Mouse (Mus musculus): ENCODE results near the gene Ace3.

Gene Ace3

GRCm38 (mm10) chr11:105994375-105994774 lies at the start of gene Ace3:
Ace3 (plus strand) TSS chr11:105994675.
- DNase-seq (ENCODE audit: low spot score in 2 of 2) = no peak

GRCm38 (mm10) chr11:105944770-105945672 lies 49.5 kb upstream of the Ace3 start:
- no peak for DNase-seq (ENCODE audit: low spot score in 2 of 2)

- no peak for DNase-seq (ENCODE audit: low spot score in 2 of 2)
Measured at GRCm38 (mm10) chr11:105946694-105947154, 47.8 kb upstream of the Ace3 start.

- no peak for DNase-seq (ENCODE audit: low spot score in 2 of 2)
Measured at GRCm38 (mm10) chr11:105948255-105948654, 46.2 kb upstream of the Ace3 start.

GRCm38 (mm10) chr11:105950519-105950918 lies 44.0 kb upstream of the Ace3 start:
- DNase-seq (ENCODE audit: low spot score in 2 of 2) = no peak

GRCm38 (mm10) chr11:105951601-105952044 lies 42.9 kb upstream of the Ace3 start:
- DNase-seq (ENCODE audit: low spot score in 2 of 2) = no peak

- no peak for DNase-seq (ENCODE audit: low spot score in 2 of 2)
Measured at GRCm38 (mm10) chr11:105952111-105952510, 42.4 kb upstream of the Ace3 start.

GRCm38 (mm10) chr11:105952911-105953386 lies 41.5 kb upstream of the Ace3 start, which contains the start of gene Cyb561:
Cyb561 (minus strand) TSS chr11:105953336.
- DNase-seq (ENCODE audit: low spot score in 2 of 2) = no peak

GRCm38 (mm10) chr11:105953402-105953801 lies 41.1 kb upstream of the Ace3 start:
- no peak for DNase-seq (ENCODE audit: low spot score in 2 of 2)

GRCm38 (mm10) chr11:105955815-105956430 lies 38.6 kb upstream of the Ace3 start:
- no peak for DNase-seq (ENCODE audit: low spot score in 2 of 2)

GRCm38 (mm10) chr11:105957501-105957900 lies 37.0 kb upstream of the Ace3 start:
- no peak for DNase-seq (ENCODE audit: low spot score in 2 of 2)

- no peak for DNase-seq (ENCODE audit: low spot score in 2 of 2)
Measured at GRCm38 (mm10) chr11:105958566-105958965, 35.9 kb upstream of the Ace3 start.

GRCm38 (mm10) chr11:105959355-105959754 lies 35.1 kb upstream of the Ace3 start:
- DNase-seq (ENCODE audit: low spot score in 2 of 2) = no peak

GRCm38 (mm10) chr11:105964691-105965090 lies 29.8 kb upstream of the Ace3 start:
- no peak for DNase-seq (ENCODE audit: low spot score in 2 of 2)

GRCm38 (mm10) chr11:105966288-105966687 lies 28.2 kb upstream of the Ace3 start:
- no peak for DNase-seq (ENCODE audit: low spot score in 2 of 2)

- DNase-seq (ENCODE audit: low spot score in 2 of 2) = no peak
Measured at GRCm38 (mm10) chr11:105967741-105968574, 26.5 kb upstream of the Ace3 start, which contains the start of gene Ace. Ace (plus strand) TSS chr11:105967945.

- DNase-seq (ENCODE audit: low spot score in 2 of 2) = no peak
Measured at GRCm38 (mm10) chr11:105968948-105969347, 25.5 kb upstream of the Ace3 start.

- no peak for DNase-seq (ENCODE audit: low spot score in 2 of 2)
Measured at GRCm38 (mm10) chr11:105969516-105969915, 25.0 kb upstream of the Ace3 start.

GRCm38 (mm10) chr11:105974593-105974992 lies 19.9 kb upstream of the Ace3 start:
- DNase-seq (ENCODE audit: low spot score in 2 of 2) = no peak

- no peak for DNase-seq (ENCODE audit: low spot score in 2 of 2)
Measured at GRCm38 (mm10) chr11:105975050-105975449, 19.4 kb upstream of the Ace3 start.

- DNase-seq (ENCODE audit: low spot score in 2 of 2) = no peak
Measured at GRCm38 (mm10) chr11:105975636-105976035, 18.8 kb upstream of the Ace3 start.

GRCm38 (mm10) chr11:105978232-105978631 lies 16.2 kb upstream of the Ace3 start:
- DNase-seq (ENCODE audit: low spot score in 2 of 2) = no peak
